Mouse (Mus musculus): ENCODE measurements around the gene Rev3l.

DNA sequence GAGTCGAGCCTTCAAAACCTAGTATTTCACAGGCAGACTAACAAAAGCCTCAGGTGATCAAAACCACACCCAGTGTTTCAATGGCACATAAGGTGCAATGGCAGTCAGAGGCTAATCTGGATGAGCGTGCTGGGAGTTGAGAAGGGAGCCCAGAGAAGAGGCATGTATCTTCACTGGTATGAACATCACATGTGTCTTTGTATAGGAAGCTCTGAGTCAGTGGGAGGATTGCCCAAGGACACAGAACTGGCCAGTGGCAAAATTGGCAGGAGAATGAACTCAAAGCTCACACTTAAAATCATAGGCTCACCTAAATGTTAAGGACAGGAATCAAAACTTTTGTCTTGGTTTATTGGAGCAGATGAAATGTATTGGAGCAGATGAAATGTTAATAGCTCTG, 48.4 kb upstream of the Rev3l start:
- TF ChIP-seq POLR2A (IDR thresholded peaks at IDR 0.05; ENCODE audit: insufficient read depth, low read depth, low read length) (no peak), CTCF (IDR thresholded peaks at IDR 0.05) (no peak), EP300 (IDR thresholded peaks at IDR 0.05; ENCODE audit: insufficient read depth, low read depth, low read length) (no peak)
